Mouse (Mus musculus): Measurements from ENCODE around the gene Slc5a5. TPM values are rescaled to one million over a fixed set of nuclear protein-coding genes. Genes with fewer than 3 reads are reported as not detected.
A peak's percentile ranks its signal among the peaks of the same experiment; 100 is the strongest.

Gene Slc5a5
- polyA plus RNA-seq, 1 experiment from 2014 or later, result not detected

DNA sequence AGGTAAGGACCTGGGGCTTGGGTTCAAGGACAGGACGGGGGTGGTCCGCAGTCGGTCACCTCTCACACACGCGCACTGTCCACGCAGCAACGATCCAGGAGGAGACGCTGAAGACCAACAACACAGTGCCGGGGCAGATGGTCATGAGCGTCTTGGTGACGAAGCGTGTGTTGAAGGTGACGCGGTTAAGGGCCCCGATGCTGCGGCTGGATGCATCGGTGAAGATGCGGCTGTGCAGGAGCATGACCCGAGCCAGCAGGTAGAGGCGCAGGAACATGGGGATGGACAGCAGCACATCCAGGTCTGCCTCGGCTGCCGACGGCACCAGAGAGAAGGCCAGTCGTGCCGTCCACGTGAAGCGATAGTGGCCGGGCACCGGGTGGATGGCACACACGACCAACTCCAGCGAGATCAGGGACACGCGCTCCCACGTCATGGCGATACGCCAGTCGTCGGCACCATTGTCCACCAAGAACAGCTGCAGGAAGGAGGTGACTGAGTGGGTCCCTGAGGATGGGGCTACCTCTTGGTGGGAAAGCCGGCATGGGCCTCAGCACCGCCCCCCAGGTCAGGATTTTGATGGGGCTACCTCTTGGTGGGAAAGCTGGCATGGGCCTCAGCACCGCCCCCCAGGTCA is 39.8 kb downstream of the Slc5a5 start:
- peaks cover 31% of the 10 kb centered on the region for H3K4me1 ChIP-seq (replicated peaks)
- H3K27ac ChIP-seq (replicated peaks), result no peak overlapping the region
- no peak overlapping the region for H3K4me3 ChIP-seq (replicated peaks)
- H3K36me3 ChIP-seq (replicated peaks), result no peaks in the 10 kb centered on the region
- ATAC-seq (ENCODE audit: insufficient read depth), result no peak
- no peak overlapping the region for H3K4me2 ChIP-seq
- peaks cover 62% of the 10 kb centered on the region for H3K27me3 ChIP-seq
- WGBS (ENCODE audit: insufficient replicate concordance), result 83% methylated on average over 41 of the region's 41 CpGs
- H3K9ac ChIP-seq, result no peak overlapping the region
- H3K9me3 ChIP-seq (replicated peaks), result no peaks in the 10 kb centered on the region

DNA sequence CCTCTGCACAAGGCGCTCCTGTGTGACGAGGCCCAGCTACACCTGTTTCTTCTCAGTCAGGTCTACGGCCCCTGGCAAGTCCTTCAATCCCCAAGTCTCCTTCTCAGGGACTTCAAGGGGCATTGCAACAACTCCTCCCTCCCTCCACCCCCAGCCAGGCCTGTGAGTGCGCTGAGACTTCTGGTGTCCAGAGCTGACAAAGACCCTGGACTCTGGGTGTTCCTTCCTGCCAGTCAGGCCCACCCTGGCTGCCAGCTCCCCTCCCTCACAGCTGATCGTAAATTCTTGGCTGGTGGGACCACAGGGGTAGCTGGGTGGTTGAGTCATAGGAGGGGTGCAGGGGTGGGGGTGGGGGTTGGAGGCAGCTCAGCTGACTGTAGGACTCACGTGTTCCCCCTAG is 40.7 kb downstream of the Slc5a5 start:
- H3K9ac ChIP-seq, result no peak overlapping the region
- H3K9me3 ChIP-seq (replicated peaks), result no peaks in the 10 kb centered on the region
- H3K4me1 ChIP-seq (replicated peaks), result peaks cover 26% of the 10 kb centered on the region
- peaks cover 63% of the 10 kb centered on the region for H3K27me3 ChIP-seq
- H3K4me3 ChIP-seq (replicated peaks), result no peak overlapping the region
- no peak overlapping the region for H3K27ac ChIP-seq (replicated peaks)
- ATAC-seq (ENCODE audit: insufficient read depth), result no peak
- 58% methylated on average over 6 of the region's 6 CpGs for WGBS (ENCODE audit: insufficient replicate concordance)
- H3K4me2 ChIP-seq, result no peak overlapping the region
- no peaks in the 10 kb centered on the region for H3K36me3 ChIP-seq (replicated peaks)

DNA sequence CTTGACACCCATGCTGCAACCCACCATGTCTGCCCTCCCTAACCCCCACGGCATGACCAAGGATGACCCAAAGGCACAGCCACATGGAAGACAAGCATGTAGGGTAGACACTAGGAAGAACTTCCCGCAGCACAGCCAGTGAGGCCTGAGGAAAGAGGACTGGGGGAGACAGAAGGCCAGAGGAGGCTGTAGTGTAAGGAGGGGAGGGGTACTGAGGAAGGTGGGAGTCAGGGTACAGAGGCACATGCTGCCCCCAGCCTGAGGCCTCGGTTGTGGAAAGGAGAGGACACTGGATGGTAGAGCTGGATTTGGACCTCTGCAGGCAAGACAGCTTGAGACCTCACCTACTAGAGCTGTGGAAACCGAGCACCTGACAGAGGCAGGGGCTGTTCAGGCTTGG is 41.6 kb downstream of the Slc5a5 start:
- H3K4me3 ChIP-seq (replicated peaks), result no peak overlapping the region
- no peak for ATAC-seq (ENCODE audit: insufficient read depth)
- no peaks in the 10 kb centered on the region for H3K36me3 ChIP-seq (replicated peaks)
- H3K27me3 ChIP-seq, result peaks cover 61% of the 10 kb centered on the region
- no peak overlapping the region for H3K4me2 ChIP-seq
- no peaks in the 10 kb centered on the region for H3K9me3 ChIP-seq (replicated peaks)
- peaks cover 27% of the 10 kb centered on the region for H3K4me1 ChIP-seq (replicated peaks)
- 66% methylated on average over 4 of the region's 4 CpGs for WGBS (ENCODE audit: insufficient replicate concordance)
- no peak overlapping the region for H3K9ac ChIP-seq
- H3K27ac ChIP-seq (replicated peaks), result no peak overlapping the region

DNA sequence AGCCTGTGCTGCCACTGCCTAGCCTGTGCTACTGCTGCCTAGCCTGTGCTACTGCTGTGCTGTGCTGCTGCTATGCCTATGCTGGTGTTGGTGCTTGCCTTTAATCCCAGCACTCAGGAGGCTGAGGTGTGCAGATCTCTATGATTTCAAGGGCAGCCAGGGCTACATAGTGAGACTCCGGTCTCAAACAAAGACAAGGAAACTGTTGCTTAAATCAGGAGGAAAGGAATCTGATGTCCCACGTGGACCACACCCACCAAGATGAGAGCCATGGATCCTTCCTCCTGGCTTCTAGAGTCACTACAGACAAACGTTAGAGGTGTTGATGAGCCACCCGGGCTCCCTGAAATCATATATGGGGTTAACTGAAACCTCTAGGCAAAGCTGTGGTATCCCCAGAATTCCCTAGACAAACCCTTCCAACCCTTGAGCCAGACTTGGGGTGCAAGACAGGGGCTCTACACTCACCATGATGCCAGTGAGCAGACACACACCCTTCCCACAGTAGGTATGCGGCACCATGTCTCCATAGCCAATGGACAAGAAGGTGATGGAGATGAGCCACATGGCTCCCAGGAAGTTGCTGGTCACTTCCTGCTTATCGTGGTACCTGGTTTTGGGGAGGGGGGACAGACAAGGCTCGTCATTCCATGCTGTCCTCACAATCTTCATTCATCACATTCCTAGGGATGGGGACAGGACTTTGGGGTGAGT is 42.3 kb downstream of the Slc5a5 start:
- H3K27ac ChIP-seq (replicated peaks), result no peak overlapping the region
- H3K4me2 ChIP-seq, result no peak overlapping the region
- H3K4me3 ChIP-seq (replicated peaks), result no peak overlapping the region
- no peak for ATAC-seq (ENCODE audit: insufficient read depth)
- H3K36me3 ChIP-seq (replicated peaks), result no peaks in the 10 kb centered on the region
- 54% methylated on average over 7 of the region's 7 CpGs for WGBS (ENCODE audit: insufficient replicate concordance)
- H3K9me3 ChIP-seq (replicated peaks), result no peaks in the 10 kb centered on the region
- peaks cover 54% of the 10 kb centered on the region for H3K27me3 ChIP-seq
- no peak overlapping the region for H3K9ac ChIP-seq
- peaks cover 32% of the 10 kb centered on the region for H3K4me1 ChIP-seq (replicated peaks)

DNA sequence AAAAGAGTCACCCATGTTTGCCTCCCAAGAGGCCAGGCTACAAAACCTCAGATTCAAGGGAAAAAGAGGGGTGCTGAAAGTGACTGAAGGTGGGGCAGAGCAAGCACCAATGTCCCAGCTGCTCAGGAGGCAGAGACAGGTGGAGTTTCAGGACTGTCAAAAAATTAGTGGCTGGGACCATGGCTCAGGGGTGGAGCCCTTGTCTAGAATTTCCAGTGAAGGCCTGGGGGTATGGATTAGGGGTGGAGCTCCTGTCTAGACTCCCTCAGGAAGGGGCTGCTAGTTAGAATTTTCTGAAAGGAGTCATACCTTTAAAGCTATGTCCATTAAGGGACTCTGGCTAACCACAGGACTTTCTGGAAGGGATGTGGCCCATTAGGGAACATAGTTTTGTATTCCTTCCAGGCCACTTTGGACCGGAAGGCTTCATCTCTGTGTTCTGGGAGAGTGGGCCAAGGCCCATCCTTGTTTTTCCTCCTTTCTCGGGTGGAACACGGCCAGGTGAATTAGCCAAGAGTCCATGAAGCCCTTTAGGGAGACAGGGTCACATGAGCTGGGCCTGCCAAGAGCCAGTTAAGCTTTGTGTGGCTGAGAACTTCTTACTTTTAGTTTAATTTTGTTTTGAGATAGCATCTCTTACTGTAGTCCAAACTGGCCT is 43.1 kb downstream of the Slc5a5 start:
- Histone ChIP-seq H3K9ac (no peak overlapping the region), H3K9me3 (replicated peaks) (no peaks in the 10 kb centered on the region), H3K4me3 (replicated peaks) (no peak overlapping the region), H3K27ac (replicated peaks) (no peak overlapping the region), H3K4me2 (no peak overlapping the region), H3K36me3 (replicated peaks) (no peaks in the 10 kb centered on the region), H3K27me3 (peaks cover 46% of the 10 kb centered on the region), H3K4me1 (replicated peaks) (peaks cover 40% of the 10 kb centered on the region)
- ATAC-seq (ENCODE audit: insufficient read depth), result no peak
- 66% methylated on average over 3 of the region's 3 CpGs for WGBS (ENCODE audit: insufficient replicate concordance)

DNA sequence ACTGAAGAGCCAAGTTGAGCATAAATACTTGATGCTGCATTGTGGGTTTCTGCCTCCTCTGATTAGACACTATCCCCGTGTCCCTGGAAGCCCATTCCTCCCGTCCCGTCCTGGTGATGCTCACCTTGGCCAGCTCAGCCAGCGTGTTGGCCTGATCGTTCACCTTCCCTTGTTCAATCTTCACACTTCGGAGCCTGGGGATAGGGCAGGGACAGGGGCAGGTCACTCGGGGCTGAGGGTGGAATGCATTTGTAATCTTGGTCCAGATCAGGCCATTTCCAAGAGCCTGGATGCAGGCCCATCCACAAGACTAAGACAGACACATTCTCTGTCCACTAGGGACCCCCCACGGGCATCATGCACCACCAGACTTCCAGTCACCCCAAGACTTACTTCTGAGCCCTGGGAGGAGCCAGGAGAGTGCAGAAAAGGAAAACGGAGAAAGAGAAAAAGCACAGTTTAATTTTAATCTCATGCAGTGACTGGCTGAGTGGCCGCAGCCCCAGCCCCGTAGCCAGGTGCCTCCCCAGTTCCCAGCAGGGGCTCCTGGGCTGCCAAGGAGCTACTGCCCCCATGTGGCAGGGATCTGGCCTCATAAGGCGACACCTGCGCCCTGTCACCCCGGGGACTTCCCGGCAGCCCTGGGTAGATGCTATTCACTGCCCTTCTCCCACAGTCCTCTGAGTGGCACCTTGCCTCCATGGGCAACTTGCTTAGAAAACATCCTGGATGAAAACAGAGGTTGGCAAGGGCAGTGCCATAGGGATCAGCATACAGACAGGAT is 46.0 kb downstream of the Slc5a5 start:
- no peaks in the 10 kb centered on the region for H3K9me3 ChIP-seq (replicated peaks)
- H3K4me2 ChIP-seq, result no peak overlapping the region
- H3K4me1 ChIP-seq (replicated peaks), result peaks cover 64% of the 10 kb centered on the region
- H3K27me3 ChIP-seq, result peaks cover 30% of the 10 kb centered on the region
- no peak for ATAC-seq (ENCODE audit: insufficient read depth)
- no peak overlapping the region for H3K27ac ChIP-seq (replicated peaks)
- H3K9ac ChIP-seq, result no peak overlapping the region
- H3K4me3 ChIP-seq (replicated peaks), result no peak overlapping the region
- H3K36me3 ChIP-seq (replicated peaks), result no peaks in the 10 kb centered on the region
- 49% methylated on average over 15 of the region's 15 CpGs for WGBS (ENCODE audit: insufficient replicate concordance)

DNA sequence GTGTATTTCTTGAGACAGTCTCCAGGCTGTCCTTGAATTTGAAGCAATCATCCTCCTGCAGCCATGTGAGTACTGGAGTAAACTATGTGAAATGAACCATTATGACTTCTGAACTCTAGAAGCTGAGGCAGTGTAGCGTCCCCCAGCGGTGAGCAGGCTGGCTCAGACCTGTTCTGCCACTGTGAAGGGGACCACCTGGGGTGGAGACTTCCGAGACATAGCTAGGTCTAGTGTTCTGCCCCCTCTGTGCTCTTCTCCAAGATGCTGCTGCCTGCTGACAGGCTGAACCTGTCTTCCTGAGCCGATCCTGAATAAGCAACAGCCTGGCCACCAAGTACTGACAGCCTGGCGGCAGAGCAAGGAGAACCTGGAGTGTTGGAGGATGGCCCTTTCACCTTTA is 47.4 kb downstream of the Slc5a5 start:
- no peaks in the 10 kb centered on the region for H3K36me3 ChIP-seq (replicated peaks)
- WGBS (ENCODE audit: insufficient replicate concordance), result 51% methylated on average over 5 of the region's 5 CpGs
- peak overlapping the region; percentile 98 for H3K27ac ChIP-seq (replicated peaks)
- H3K27me3 ChIP-seq, result peaks cover 30% of the 10 kb centered on the region
- H3K4me1 ChIP-seq (replicated peaks), result peaks cover 67% of the 10 kb centered on the region
- H3K9me3 ChIP-seq (replicated peaks), result no peaks in the 10 kb centered on the region
- H3K4me2 ChIP-seq, result no peak overlapping the region
- no peak overlapping the region for H3K4me3 ChIP-seq (replicated peaks)
- ATAC-seq (ENCODE audit: insufficient read depth), result no peak
- peak overlapping the region; percentile 12; the same call in 1 of the 2 replicates for H3K9ac ChIP-seq

DNA sequence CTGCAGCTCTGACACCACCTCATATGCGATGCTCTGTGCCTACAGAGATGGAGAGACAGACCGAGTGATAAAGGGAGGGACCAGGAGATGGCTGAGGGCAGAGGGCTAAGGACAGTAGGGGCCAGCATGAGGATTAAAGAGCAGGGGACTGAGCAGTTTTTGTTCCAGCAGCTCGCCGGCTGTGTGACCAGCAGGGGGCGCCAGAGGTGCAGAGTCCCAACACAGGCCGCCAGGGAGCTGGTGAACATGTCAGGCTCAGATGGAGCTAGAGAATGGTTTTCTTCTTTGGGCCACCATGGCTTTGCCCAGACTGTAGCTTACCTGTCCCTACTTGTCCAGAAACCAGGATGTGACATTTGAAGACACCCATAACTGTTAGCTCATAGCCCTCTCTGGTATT is 48.0 kb downstream of the Slc5a5 start:
- no peak for ATAC-seq (ENCODE audit: insufficient read depth)
- H3K36me3 ChIP-seq (replicated peaks), result no peaks in the 10 kb centered on the region
- peak overlapping the region; percentile 72 for H3K9ac ChIP-seq
- peaks cover 69% of the 10 kb centered on the region for H3K4me1 ChIP-seq (replicated peaks)
- WGBS (ENCODE audit: insufficient replicate concordance), result 2% methylated on average over 6 of the region's 6 CpGs
- H3K4me2 ChIP-seq, result peak overlapping the region; percentile 91
- H3K27ac ChIP-seq (replicated peaks), result peak overlapping the region; percentile 98
- peak overlapping the region; percentile 63 for H3K4me3 ChIP-seq (replicated peaks)
- no peaks in the 10 kb centered on the region for H3K9me3 ChIP-seq (replicated peaks)
- H3K27me3 ChIP-seq, result peaks cover 29% of the 10 kb centered on the region

DNA sequence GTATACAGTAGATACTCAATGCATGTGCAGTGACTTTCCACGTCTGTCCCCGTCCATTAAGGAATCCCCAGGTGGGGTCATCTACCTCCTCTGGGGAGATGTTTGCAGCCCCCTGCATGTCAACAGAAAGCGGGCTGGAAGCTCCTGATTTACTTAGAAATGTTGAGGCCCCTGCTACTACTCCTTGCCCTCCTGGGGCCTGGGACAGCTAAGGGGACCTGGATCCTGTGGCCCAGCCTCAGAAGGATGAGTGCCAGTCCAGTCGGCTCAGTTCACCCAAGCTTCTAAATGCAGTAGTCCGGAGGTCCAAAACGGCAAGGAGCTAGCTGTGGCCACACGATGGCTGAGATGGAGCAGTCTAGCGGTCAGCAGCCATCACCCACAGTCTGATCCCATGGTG is 48.6 kb downstream of the Slc5a5 start:
- Histone ChIP-seq H3K27me3 (peaks cover 24% of the 10 kb centered on the region), H3K36me3 (replicated peaks) (no peaks in the 10 kb centered on the region), H3K27ac (replicated peaks) (peak overlapping the region; percentile 98), H3K9me3 (replicated peaks) (no peaks in the 10 kb centered on the region), H3K4me1 (replicated peaks) (peaks cover 70% of the 10 kb centered on the region), H3K9ac (peak overlapping the region; percentile 72), H3K4me2 (peak overlapping the region; percentile 91), H3K4me3 (replicated peaks) (peak overlapping the region; percentile 63)
- ATAC-seq (ENCODE audit: insufficient read depth), result no peak
- WGBS (ENCODE audit: insufficient replicate concordance), result 63% methylated on average over 8 of the region's 8 CpGs

DNA sequence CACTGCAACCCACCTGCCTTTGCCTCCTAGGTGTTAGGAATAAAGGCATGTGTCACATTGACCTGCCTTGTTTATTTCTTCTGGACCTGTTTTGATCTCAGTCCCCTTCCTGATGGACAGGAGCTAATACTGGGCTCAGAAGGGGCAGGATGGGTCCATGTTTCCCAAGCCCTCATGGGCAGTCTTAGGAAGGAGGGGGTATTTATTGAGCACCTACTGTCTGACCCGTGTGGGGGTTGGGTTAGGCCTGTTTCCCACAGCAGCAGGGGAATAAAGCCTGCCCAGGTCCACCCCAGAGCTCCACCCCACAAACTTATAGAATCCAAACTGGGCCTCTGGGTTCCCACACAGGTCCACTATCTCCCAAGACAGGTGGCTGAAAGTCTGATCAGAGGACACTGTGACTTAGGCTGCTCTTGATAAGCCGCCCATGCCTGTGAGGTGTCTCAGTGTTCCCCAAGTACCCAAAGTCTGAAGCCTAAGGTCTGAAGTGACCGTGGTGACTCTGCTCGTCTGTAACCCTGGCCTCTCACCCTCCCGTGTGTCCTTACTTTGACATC is 49.3 kb downstream of the Slc5a5 start:
- WGBS (ENCODE audit: insufficient replicate concordance), result 17% methylated on average over 5 of the region's 5 CpGs
- H3K4me3 ChIP-seq (replicated peaks), result peak overlapping the region; percentile 63
- peak overlapping the region; percentile 72 for H3K9ac ChIP-seq
- peak overlapping the region; percentile 91 for H3K4me2 ChIP-seq
- peak; percentile 55 for ATAC-seq (ENCODE audit: insufficient read depth)
- H3K9me3 ChIP-seq (replicated peaks), result no peaks in the 10 kb centered on the region
- H3K27me3 ChIP-seq, result peaks cover 17% of the 10 kb centered on the region
- peak overlapping the region; percentile 98 for H3K27ac ChIP-seq (replicated peaks)
- H3K36me3 ChIP-seq (replicated peaks), result no peaks in the 10 kb centered on the region
- peaks cover 77% of the 10 kb centered on the region for H3K4me1 ChIP-seq (replicated peaks)

Measured in liver, embryonic 15.5 days (tissue).